Mouse (Mus musculus) limb, embryonic 13.5 days (tissue): ENCODE measurements around the gene Pdlim4. TPM values are rescaled to one million over a fixed set of nuclear protein-coding genes. Genes with fewer than 3 reads are reported as not detected.
A peak's percentile ranks its signal among the peaks of the same experiment; 100 is the strongest.

Experiments
- ATAC-seq: fragments of 200-750 bp; cut with Nextera tagmentation; 2 replicates; pipeline ENCODE4 v1.8.0; 2017; ENCODE audit warnings: low read depth, moderate number of reproducible peaks, moderate TSS enrichment; ENCODE audit not compliant: low FRiP score
- H3K27ac ChIP-seq: fragments of 300-500 bp; sonication (generic); 2 replicates; pipeline ENCODE4 v1.5.1; 2015; ENCODE audit warnings: inconsistent platforms, mild to moderate bottlenecking, moderate library complexity
- H3K27me3 ChIP-seq: fragments of 300-500 bp; sonication (generic); 2 replicates; pipeline ENCODE4 v1.6.1; 2015; ENCODE audit warnings: mild to moderate bottlenecking, inconsistent platforms
- H3K36me3 ChIP-seq: fragments of 300-500 bp; sonication (generic); 2 replicates; pipeline ENCODE4 v1.6.1; 2015; ENCODE audit warnings: inconsistent platforms, mild to moderate bottlenecking, moderate library complexity
- H3K4me1 ChIP-seq: fragments of 300-500 bp; sonication (generic); 2 replicates; pipeline ENCODE4 v1.6.1; 2015; ENCODE audit warnings: inconsistent platforms
- H3K4me2 ChIP-seq: fragments of 300-500 bp; sonication (generic); replicated peaks from 2 replicates; pipeline ENCODE4 v1.6.1; 2015; ENCODE audit warnings: inconsistent platforms, mild to moderate bottlenecking, moderate library complexity
- H3K4me3 ChIP-seq: fragments of 300-500 bp; sonication (generic); 2 replicates; pipeline ENCODE4 v1.5.1; 2015; ENCODE audit warnings: moderate library complexity, mild to moderate bottlenecking, inconsistent platforms
- H3K9ac ChIP-seq: fragments of 300-500 bp; sonication (generic); 2 replicates; pipeline ENCODE4 v1.6.1; 2015; ENCODE audit warnings: mild to moderate bottlenecking, inconsistent platforms
- H3K9me3 ChIP-seq: fragments of 300-500 bp; sonication (generic); 2 replicates; pipeline ENCODE4 v1.6.1; 2016; ENCODE audit warnings: inconsistent platforms
- WGBS: fragments of 180-500 bp; shearing (Covaris S2); methylation state at CpG from one replicate; pipeline ENCODE4 v1.1.7; 2015; 5-methylcytosine and 5-hydroxymethylcytosine counted together
- polyA plus RNA-seq: library from polyadenylated mRNA; unstranded; fragments of >200 nt; fragmentation: Nextera tagmentation; extraction: Ambion mirVana; gene quantifications from 2 replicates; pipeline ENCODE4 v1.2.1, GENCODE M21; 2015

Gene Pdlim4
- 162 and 169 TPM in 2 replicates for polyA plus RNA-seq

DNA sequence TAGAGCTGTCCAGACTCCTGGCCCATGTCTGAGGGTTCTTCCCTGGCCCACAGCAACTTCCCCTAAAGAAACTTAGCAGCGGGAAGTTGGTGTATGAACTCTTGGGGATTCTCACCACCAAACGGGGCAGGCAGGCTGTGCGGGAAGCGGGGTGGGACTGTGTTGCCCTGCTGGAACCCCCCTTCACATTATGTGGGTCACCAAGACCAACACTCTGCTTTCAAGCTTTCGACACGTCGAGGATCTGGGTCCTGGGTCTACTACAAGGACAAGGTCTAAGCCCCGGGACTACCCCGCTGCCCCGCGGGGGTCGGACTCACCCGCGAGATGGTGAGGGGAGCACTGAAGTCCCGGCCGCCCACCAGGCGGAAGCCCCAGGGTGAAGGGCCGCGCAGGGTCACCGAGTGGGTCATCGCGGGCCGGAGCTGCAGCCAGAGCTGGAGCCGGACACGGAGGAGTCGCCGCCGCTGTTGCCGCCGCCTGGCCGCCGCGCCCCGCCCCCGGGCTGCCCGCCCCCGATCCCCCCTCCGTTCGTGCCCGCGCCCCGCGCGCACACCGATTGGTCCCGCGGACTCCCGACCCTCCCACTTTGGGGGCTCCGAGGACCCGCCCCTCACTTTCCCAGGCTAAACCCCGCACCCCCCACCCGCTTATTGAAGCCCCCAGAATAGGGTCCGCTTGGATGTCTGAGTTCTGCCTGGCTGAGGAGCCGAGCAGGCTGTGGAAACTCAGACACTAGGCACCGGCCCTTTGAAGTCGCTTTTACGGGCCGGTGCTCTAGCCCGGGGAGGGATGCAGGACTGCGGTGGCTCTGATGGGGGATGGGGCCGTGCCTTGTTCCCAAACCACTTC is at the start of gene Pdlim4:
Gene Pdlim4, minus strand, starts transcription at position 495 of the 852 bp plus-strand sequence.
- peak within 1 kb of the TSS; percentile 90 for H3K9ac ChIP-seq
- H3K36me3 ChIP-seq, result peaks cover 9% of the 10 kb centered on the region
- H3K4me2 ChIP-seq, result peak within 1 kb of the TSS; percentile 88
- under 1% methylated on average over 60 of the region's 61 CpGs for WGBS
- H3K27me3 ChIP-seq, result no peaks in the 10 kb centered on the region
- H3K4me3 ChIP-seq, result peak within 1 kb of the TSS; percentile 77
- H3K4me1 ChIP-seq, result peaks cover 71% of the 10 kb centered on the region
- peak within 1 kb of the TSS; percentile 93 for H3K27ac ChIP-seq
- no peaks in the 10 kb centered on the region for H3K9me3 ChIP-seq
- ATAC-seq, result peak; percentile 77

DNA sequence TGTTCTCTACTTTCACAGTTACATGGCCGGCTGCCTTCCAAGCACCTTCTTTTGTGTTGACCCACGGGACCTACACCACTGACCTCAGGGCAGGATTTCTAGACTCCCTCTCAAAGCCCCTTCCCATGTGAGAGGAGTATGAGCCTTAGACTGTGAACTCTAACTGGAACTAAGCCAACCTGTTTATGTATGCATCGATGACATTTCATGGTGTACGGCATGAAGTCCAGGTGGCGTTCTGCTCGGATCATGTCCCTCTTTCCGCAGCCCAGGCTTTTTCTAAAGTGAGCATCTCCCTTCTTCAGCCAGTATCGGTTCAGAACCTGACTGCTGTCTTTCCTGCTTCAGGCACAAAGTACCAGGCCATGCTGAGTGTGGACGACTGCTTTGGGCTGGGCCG is 48.3 kb upstream of the Pdlim4 start:
- Histone ChIP-seq H3K4me2 (no peak overlapping the region), H3K4me1 (peaks cover 44% of the 10 kb centered on the region), H3K36me3 (peaks cover 52% of the 10 kb centered on the region), H3K27me3 (peaks cover under 1% of the 10 kb centered on the region; the same call in 1 of the 2 replicates), H3K4me3 (no peak overlapping the region), H3K27ac (no peak overlapping the region), H3K9ac (no peak overlapping the region), H3K9me3 (no peaks in the 10 kb centered on the region)
- no peak for ATAC-seq
- 86% methylated on average over 10 of the region's 10 CpGs for WGBS

DNA sequence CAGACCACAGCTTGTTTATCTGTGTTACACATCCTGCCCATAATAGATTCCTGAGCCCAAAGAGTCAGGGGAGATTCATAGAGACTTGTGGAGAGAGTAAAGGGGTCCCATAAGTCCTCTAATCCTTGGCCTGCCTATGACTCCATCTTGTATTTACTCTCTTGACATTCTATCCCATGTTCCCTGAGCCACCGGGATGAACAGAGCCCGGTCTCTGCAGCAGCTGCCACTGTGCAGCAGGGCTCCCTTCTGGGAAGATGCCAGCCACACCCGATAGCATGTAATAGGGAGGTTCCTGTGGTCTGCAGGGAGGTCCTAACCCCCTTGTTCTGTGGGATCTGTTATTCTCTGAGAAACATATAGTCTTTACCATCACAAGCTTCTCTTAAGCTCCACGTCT is 47.6 kb upstream of the Pdlim4 start:
- H3K9me3 ChIP-seq, result no peaks in the 10 kb centered on the region

DNA sequence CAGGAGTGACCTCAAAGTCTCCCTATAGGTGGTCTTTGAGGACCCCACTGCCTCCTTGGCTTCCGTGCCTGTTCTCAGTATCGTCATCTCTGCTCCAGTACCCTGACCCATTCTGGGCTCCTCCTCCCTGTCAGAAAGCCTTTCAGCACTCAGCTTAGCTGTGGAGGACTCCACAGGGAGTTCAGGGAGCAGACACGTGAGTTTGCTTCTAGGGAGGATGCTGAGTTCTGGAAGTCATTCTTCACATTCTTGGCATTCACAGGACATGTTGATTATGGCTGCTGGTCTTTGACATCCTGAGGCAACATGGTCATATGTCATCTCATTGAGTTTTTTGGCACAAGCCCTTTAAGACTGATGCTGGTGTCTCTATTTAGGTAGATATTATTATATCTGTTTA is 47.1 kb upstream of the Pdlim4 start:
- H3K27me3 ChIP-seq, result no peaks in the 10 kb centered on the region; the same call in 1 of the 2 replicates
- H3K4me1 ChIP-seq, result peaks cover 53% of the 10 kb centered on the region
- no peaks in the 10 kb centered on the region for H3K9me3 ChIP-seq
- ATAC-seq, result no peak
- H3K36me3 ChIP-seq, result peaks cover 50% of the 10 kb centered on the region
- WGBS, result 63% methylated on average over 3 of the region's 3 CpGs
- H3K4me3 ChIP-seq, result no peak overlapping the region
- H3K4me2 ChIP-seq, result no peak overlapping the region
- no peak overlapping the region for H3K27ac ChIP-seq
- no peak overlapping the region for H3K9ac ChIP-seq

More for the DNA sequence above, 47.6 kb upstream of the Pdlim4 start:
- WGBS, result 82% methylated on average over 4 of the region's 4 CpGs
- H3K9ac ChIP-seq, result no peak overlapping the region
- no peak for ATAC-seq
- H3K27me3 ChIP-seq, result no peaks in the 10 kb centered on the region; the same call in 1 of the 2 replicates
- no peak overlapping the region for H3K4me3 ChIP-seq
- peaks cover 50% of the 10 kb centered on the region for H3K4me1 ChIP-seq
- no peak overlapping the region for H3K4me2 ChIP-seq
- H3K36me3 ChIP-seq, result peaks cover 48% of the 10 kb centered on the region
- no peak overlapping the region for H3K27ac ChIP-seq

DNA sequence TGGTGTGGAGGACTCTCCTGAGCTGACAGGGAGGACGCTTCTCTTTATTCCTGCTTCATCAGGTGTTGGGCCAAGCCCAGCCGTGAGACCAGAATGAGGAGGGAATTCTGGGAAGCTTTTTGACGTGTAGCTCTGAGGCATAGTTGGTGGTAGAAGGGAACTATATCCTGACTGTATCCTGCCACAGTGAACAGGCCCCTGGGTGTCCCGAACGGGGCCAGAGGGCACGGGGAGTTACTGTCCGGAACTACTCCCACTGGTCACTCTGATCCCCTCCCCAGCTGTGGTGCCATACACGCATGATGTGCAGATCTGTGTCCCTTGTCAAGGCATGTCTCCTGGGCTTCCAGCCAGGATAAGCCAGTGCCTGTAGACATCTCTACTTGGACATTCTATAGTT is 46.5 kb upstream of the Pdlim4 start:
- ATAC-seq, result no peak
- no peaks in the 10 kb centered on the region for H3K9me3 ChIP-seq
- no peak overlapping the region for H3K4me2 ChIP-seq
- no peak overlapping the region for H3K9ac ChIP-seq
- H3K36me3 ChIP-seq, result peaks cover 47% of the 10 kb centered on the region
- no peak overlapping the region for H3K27ac ChIP-seq
- 82% methylated on average over 8 of the region's 8 CpGs for WGBS
- no peak overlapping the region for H3K4me3 ChIP-seq
- no peaks in the 10 kb centered on the region; the same call in 1 of the 2 replicates for H3K27me3 ChIP-seq
- peaks cover 56% of the 10 kb centered on the region for H3K4me1 ChIP-seq

DNA sequence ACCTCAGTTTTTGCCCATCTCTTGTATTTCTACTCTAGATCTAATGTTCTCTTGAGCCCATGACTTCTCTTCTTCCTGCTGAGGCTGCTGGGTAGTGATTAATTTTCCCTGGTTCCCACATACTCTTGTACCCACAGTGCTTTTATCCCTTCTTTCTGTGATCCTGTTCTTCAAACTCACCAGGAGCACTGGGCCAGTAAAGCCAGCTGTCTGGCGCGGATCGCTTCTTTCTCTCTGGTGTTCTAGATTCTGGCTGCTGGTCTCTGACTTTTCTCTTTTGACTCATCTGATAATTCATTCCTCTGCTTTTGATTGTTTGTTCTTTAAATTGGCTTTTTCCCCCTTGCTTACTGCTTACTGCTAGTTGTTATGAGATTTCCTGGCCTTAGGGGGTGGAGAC is 45.9 kb upstream of the Pdlim4 start:
- Histone ChIP-seq H3K4me2 (no peak overlapping the region), H3K9me3 (no peaks in the 10 kb centered on the region), H3K27ac (no peak overlapping the region), H3K4me3 (no peak overlapping the region), H3K27me3 (no peaks in the 10 kb centered on the region; the same call in 1 of the 2 replicates), H3K4me1 (peaks cover 61% of the 10 kb centered on the region), H3K9ac (no peak overlapping the region), H3K36me3 (peaks cover 43% of the 10 kb centered on the region)
- WGBS, result 93% methylated on average over 3 of the region's 3 CpGs
- ATAC-seq, result no peak

DNA sequence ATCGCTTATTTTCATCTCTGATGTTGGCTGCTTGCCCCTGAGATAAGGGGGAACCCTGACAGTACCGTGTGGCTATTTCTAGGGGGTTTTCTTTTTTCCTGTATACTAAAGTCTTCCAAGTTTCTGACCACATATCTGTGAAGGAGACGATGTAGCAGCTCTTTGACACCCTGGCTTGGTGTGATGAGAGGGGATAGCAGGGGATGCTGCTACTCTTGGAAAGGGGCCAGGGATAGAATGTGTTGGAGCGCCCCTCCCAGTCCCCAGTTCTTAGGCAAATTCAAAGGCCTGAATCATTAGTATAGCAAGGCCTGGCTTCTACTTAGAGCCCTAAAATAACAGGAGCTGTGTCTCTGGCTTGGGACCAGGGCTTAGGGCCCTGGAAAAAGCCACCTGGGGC is 44.5 kb upstream of the Pdlim4 start:
- Histone ChIP-seq H3K4me2 (peak overlapping the region; percentile 50), H3K36me3 (peaks cover 32% of the 10 kb centered on the region), H3K9me3 (no peaks in the 10 kb centered on the region), H3K9ac (peak overlapping the region; percentile 53), H3K4me1 (peaks cover 68% of the 10 kb centered on the region), H3K4me3 (no peak overlapping the region), H3K27me3 (no peaks in the 10 kb centered on the region), H3K27ac (peak overlapping the region; percentile 93)
- 23% methylated on average over 4 of the region's 4 CpGs for WGBS
- ATAC-seq, result peak; percentile 2; the same call in 1 of the 2 replicates

DNA sequence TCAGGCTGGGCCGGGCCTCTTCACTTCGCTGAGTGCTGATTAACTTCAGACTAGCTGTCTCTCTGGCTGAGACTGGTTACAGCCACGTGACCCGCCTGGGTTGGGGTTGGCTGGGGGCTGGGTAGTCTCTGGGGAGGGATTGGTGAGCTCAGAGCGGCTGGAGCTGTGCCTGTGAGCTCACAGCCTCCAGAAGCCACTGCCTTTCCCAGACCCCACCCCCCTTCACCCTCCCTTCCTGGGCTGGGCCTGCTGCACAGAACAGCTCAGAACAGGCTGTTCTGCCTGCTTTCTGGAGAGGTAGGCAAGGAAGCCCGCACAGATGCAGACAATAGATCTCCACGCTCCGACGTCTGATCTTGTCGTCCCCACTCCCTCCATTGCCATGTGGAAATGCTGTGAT is 44.1 kb upstream of the Pdlim4 start:
- peaks cover 28% of the 10 kb centered on the region for H3K36me3 ChIP-seq
- ATAC-seq, result peak; percentile 97
- peak overlapping the region; percentile 50 for H3K4me2 ChIP-seq
- no peaks in the 10 kb centered on the region for H3K9me3 ChIP-seq
- peaks cover 72% of the 10 kb centered on the region for H3K4me1 ChIP-seq
- no peaks in the 10 kb centered on the region for H3K27me3 ChIP-seq
- peak overlapping the region; percentile 53 for H3K9ac ChIP-seq
- peak overlapping the region; percentile 93 for H3K27ac ChIP-seq
- no peak overlapping the region for H3K4me3 ChIP-seq
- under 1% methylated on average over 10 of the region's 10 CpGs for WGBS

DNA sequence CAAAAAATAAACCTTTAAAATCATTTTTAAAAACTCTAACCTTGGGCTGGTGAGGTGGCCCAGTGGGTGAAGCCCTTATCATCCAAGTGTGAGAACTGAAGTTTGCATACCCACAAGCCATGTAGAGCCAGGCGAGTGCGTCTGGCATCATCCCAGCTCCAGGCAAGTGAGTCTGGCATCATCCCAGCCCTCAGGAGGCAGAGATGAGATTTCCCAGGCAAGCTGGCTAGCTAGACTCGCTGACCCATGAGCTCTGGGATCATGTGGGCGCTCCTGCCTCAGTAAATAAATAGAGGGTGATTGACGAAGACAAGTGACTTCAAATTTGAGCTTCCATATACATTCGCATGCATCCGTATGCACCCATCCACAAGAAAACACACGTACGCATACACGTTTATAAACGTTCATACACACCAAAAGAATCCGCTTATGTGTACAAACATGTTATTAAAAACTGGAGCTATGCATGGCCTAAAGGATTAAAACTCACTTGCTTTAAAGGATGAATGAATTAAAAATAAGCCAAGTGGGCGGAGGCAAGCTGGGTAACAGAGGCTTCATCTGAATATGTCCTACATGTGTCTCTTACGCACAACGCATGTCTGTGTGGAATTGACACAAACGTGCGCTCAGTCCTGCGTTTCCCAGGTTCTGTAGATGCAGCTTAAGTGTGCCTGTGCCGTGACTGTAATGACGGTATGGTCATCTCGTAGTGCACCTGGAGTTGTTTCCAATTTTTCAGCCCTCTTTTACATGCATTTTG is 43.3 kb upstream of the Pdlim4 start:
- Histone ChIP-seq H3K4me1 (peaks cover 76% of the 10 kb centered on the region), H3K4me3 (no peak overlapping the region), H3K36me3 (peaks cover 21% of the 10 kb centered on the region), H3K4me2 (peak overlapping the region; percentile 50), H3K9me3 (no peaks in the 10 kb centered on the region), H3K27ac (peak overlapping the region; percentile 93), H3K27me3 (no peaks in the 10 kb centered on the region), H3K9ac (0 out of 2 replicates have a peak overlapping the region, but pooled peaks have one; percentile 37)
- WGBS, result 62% methylated on average over 21 of the region's 21 CpGs
- no peak for ATAC-seq

DNA sequence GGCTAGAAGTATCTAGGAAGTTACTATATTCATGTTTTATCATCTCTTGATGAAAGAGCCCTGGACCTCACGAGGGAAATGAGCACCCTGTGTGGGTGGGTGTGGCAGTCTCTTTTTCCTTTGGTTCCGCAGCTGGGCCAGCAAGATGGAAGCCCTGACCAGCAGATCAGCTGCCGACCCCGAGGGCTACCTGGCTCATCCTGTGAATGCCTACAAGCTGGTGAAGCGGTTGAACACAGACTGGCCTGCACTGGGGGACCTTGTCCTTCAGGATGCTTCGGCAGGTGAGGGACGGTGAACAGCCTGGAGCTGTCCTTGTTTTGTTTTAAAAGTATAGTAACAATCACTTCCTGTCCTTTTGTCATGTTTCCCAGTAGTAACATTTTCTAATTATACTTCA is 42.5 kb upstream of the Pdlim4 start:
- H3K4me1 ChIP-seq, result peaks cover 83% of the 10 kb centered on the region
- no peaks in the 10 kb centered on the region for H3K27me3 ChIP-seq
- peaks cover 13% of the 10 kb centered on the region for H3K36me3 ChIP-seq
- no peak for ATAC-seq
- no peak overlapping the region for H3K27ac ChIP-seq
- no peaks in the 10 kb centered on the region for H3K9me3 ChIP-seq
- H3K9ac ChIP-seq, result no peak overlapping the region
- H3K4me3 ChIP-seq, result no peak overlapping the region
- WGBS, result 87% methylated on average over 7 of the region's 7 CpGs
- no peak overlapping the region for H3K4me2 ChIP-seq

DNA sequence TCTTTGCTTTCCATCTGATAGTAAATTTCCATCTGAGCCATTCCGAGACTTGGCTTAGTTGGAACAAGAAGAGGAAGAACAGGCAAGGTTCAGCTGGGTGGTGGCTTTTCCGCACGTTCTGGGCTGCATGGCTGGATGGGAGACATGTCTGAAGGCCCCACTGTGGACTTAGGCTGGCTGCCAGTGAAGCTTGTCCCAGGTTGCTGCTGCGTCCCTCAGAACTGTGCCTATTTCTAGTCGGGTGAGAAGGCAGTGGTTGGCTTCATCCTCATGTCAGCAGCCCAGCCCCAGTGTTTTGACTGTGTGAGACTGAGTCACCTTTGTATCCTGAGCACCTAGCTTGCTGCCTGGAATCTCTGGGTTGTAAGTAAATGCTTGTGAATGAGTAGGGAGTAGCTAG is 40.1 kb upstream of the Pdlim4 start:
- Histone ChIP-seq H3K36me3 (peaks cover 8% of the 10 kb centered on the region), H3K4me3 (no peak overlapping the region), H3K9me3 (no peaks in the 10 kb centered on the region), H3K27me3 (no peaks in the 10 kb centered on the region), H3K27ac (no peak overlapping the region), H3K4me2 (no peak overlapping the region), H3K4me1 (peaks cover 59% of the 10 kb centered on the region), H3K9ac (no peak overlapping the region)
- 79% methylated on average over 5 of the region's 5 CpGs for WGBS
- no peak for ATAC-seq

DNA sequence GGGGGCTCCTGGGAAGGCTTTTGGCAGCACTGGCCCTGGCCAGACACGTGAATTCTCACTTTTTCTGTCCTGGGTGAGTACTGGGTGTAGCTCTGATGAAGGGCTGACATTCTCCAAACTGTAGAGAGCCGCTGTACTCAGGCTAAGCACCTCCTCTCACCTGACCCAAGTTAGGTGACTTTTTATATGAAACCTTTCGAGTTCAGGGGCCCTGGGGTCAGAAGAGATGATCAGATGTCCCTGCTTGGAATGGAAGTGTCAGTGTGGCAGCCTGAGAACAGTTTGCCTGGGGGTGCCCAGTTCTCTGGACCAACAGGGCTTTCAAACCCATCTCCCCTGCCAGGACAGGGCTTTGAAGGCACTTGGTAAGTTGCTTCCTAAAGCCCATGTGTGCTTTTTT is 39.3 kb upstream of the Pdlim4 start:
- no peak for ATAC-seq

More for the DNA sequence above, 39.3 kb upstream of the Pdlim4 start:
- no peaks in the 10 kb centered on the region for H3K27me3 ChIP-seq
- WGBS, result 75% methylated on average over 3 of the region's 3 CpGs
- no peak overlapping the region for H3K4me3 ChIP-seq
- no peak overlapping the region for H3K4me2 ChIP-seq
- peaks cover 56% of the 10 kb centered on the region for H3K4me1 ChIP-seq
- H3K9me3 ChIP-seq, result no peaks in the 10 kb centered on the region
- no peak overlapping the region for H3K9ac ChIP-seq
- peaks cover 8% of the 10 kb centered on the region for H3K36me3 ChIP-seq
- peak overlapping the region; percentile 28 for H3K27ac ChIP-seq
